Mouse (Mus musculus) liver, adult (tissue): Measurements from ENCODE around the gene Cyfip1.

Experiments
- GATA4 ChIP-seq: IDR thresholded peaks from 2 replicates; pipeline ENCODE4 v1.6.1; 2014; ENCODE audit warnings: mild to moderate bottlenecking, low read length; ENCODE audit not compliant: insufficient replicate concordance

The Cyfip1 gene

GRCm38 (mm10) chr7:55966866-55967460 lies 125.4 kb downstream of the Cyfip1 start:
- no peak for TF ChIP-seq GATA4

- no peak for TF ChIP-seq GATA4
Measured at GRCm38 (mm10) chr7:55968258-55968901, 126.8 kb downstream of the Cyfip1 start.

- TF ChIP-seq GATA4, result no peak
Measured at GRCm38 (mm10) chr7:55969415-55969814, 127.9 kb downstream of the Cyfip1 start.

DNA sequence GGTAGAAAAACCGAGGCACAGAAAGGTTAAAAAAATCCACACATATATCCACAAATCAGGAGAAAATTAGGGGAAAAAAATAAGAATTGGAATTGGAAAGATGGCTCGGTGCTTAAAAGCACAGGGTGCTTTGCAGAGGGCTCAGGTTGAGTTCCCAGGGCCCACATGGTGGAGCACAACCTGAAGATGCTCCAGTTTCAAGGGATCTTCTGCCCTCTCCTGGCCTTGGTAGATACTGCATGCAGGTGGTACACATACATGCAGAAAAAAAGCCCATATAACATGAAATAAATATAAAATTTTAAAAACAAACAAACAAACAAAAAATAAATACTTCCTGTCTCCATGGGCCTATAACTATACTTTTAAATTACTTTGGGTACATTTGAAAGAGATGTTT lies 132.9 kb downstream of the Cyfip1 start:
- TF ChIP-seq GATA4, result no peak

DNA sequence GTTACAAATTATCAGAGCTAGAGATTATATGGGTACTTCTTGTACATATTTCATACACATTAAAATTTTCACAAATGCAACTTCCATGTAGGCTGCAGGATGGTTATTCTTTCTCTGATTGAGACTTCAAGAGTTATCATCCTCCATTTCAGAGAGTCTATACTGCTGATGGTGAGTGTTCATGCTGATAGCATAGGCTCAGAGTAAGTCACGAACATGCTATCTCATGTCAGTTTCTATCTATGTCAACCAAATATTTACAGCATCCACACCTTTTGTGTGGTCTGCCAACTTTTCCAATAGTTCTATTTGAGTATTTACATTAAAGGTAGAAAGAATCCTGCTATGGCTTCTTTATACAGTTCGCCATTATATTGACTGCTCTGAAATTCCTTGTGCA lies 140.0 kb downstream of the Cyfip1 start:
- TF ChIP-seq GATA4, result no peak
